Mouse (Mus musculus) CH12.LX (cell line): ENCODE results near the gene Rap1gap. TPM values are rescaled to one million over a fixed set of nuclear protein-coding genes. Genes with fewer than 3 reads are reported as not detected.

Source experiments
- DNase-seq: peaks from one replicate; pipeline ENCODE4 v3.0.0-alpha.2; 2013; ENCODE audit errors: extremely low read depth
- H3K27ac ChIP-seq: 2 replicates; pipeline ENCODE4 v1.5.1; 2012; ENCODE audit warnings: low read depth, mild to moderate bottlenecking, control low read depth, moderate library complexity; ENCODE audit not compliant: insufficient read depth
- H3K27me3 ChIP-seq: replicated peaks from 2 replicates; pipeline ENCODE3; 2012; ENCODE audit warnings: inconsistent platforms
- H3K36me3 ChIP-seq, 2 experiments: replicated peaks in 1 of 2; 2 replicates each; pipeline versions ENCODE3 to v1.6.1; 2012; ENCODE audit warnings: inconsistent platforms in 1 of 2, low read length in 1 of 2, mild to moderate bottlenecking in 1 of 2, mixed read lengths in 1 of 2, moderate library complexity in 1 of 2; ENCODE audit not compliant: control insufficient read depth in 1 of 2, insufficient read depth in 1 of 2
- H3K4me1 ChIP-seq, 2 experiments: 2 replicates each; pipeline ENCODE4 v1.6.1; 2012; ENCODE audit warnings: inconsistent platforms in 1 of 2, moderate library complexity in 1 of 2; ENCODE audit not compliant: insufficient read depth in 2 of 2, control insufficient read depth in 1 of 2
- H3K4me2 ChIP-seq: 2 replicates; pipeline ENCODE4 v1.6.1; 2012; ENCODE audit warnings: low read depth, mild to moderate bottlenecking, control low read depth; ENCODE audit not compliant: poor library complexity, insufficient read depth, severe bottlenecking
- H3K4me3 ChIP-seq, 3 experiments: fragments of 150-350 bp in 1 of 3; sonication (generic) in 1 of 3; replicated peaks in 1 of 3; 2 replicates each; pipeline versions ENCODE3 to v1.5.1; 2011 to 2012; ENCODE audit warnings: low read depth in 2 of 3, low read length in 2 of 3, mild to moderate bottlenecking in 2 of 3, moderate library complexity in 2 of 3, control low read depth in 1 of 3, improper control_type of control experiment in 1 of 3, inconsistent platforms in 1 of 3, mixed read lengths in 1 of 3; ENCODE audit not compliant: poor library complexity in 1 of 3
- H3K79me2 ChIP-seq: replicated peaks from 2 replicates; pipeline ENCODE4 v1.6.1; 2012; ENCODE audit warnings: mild to moderate bottlenecking, moderate library complexity; ENCODE audit not compliant: control insufficient read depth, poor library complexity, insufficient read depth, severe bottlenecking; ENCODE audit errors: extremely low read depth
- H3K9ac ChIP-seq: 2 replicates; pipeline ENCODE4 v1.6.1; 2012; ENCODE audit warnings: low read depth, mild to moderate bottlenecking, control low read depth, moderate library complexity; ENCODE audit not compliant: insufficient read depth
- H3K9me3 ChIP-seq: replicated peaks from 2 replicates; pipeline ENCODE3; 2012; ENCODE audit warnings: low read length, inconsistent platforms, mixed read lengths
- CTCF ChIP-seq, 2 experiments: IDR thresholded peaks in 1 of 2; conservative IDR thresholded peaks in 1 of 2; 2 replicates each; pipeline ENCODE4 v1.5.1; 2011 to 2012; ENCODE audit warnings: low read depth in 2 of 2, low read length in 2 of 2, improper control_type of control experiment in 1 of 2, inconsistent platforms in 1 of 2, mild to moderate bottlenecking in 1 of 2, moderate library complexity in 1 of 2
- EP300 ChIP-seq: IDR thresholded peaks from 2 replicates; pipeline ENCODE4 v1.6.1; 2011; ENCODE audit warnings: low read length, improper control_type of control experiment
- HCFC1 ChIP-seq: IDR thresholded peaks from 2 replicates; pipeline ENCODE4 v1.6.1; 2012; ENCODE audit warnings: low read depth, mild to moderate bottlenecking, inconsistent platforms, low read length, improper control_type of control experiment
- MAFK ChIP-seq: IDR thresholded peaks from 2 replicates; pipeline ENCODE4 v1.6.1; 2011; ENCODE audit warnings: low read length, improper control_type of control experiment; ENCODE audit not compliant: insufficient replicate concordance
- MXI1 ChIP-seq: IDR thresholded peaks from 2 replicates; pipeline ENCODE4 v1.6.1; 2011; ENCODE audit warnings: mild to moderate bottlenecking, low read depth, low read length, improper control_type of control experiment
- SMC3 ChIP-seq: IDR thresholded peaks from 2 replicates; pipeline ENCODE4 v1.6.1; 2011; ENCODE audit warnings: low read depth, low read length, improper control_type of control experiment
- TCF12 ChIP-seq: IDR thresholded peaks from 2 replicates; pipeline ENCODE4 v1.6.1; 2014; ENCODE audit warnings: low read depth, mild to moderate bottlenecking, inconsistent platforms, low read length, improper control_type of control experiment
- ZKSCAN1 ChIP-seq: IDR thresholded peaks from 2 replicates; pipeline ENCODE4 v1.6.1; 2012; ENCODE audit warnings: low read depth, inconsistent platforms, low read length, improper control_type of control experiment, borderline replicate concordance
- ZMIZ1 ChIP-seq: IDR thresholded peaks from 2 replicates; pipeline ENCODE4 v1.6.1; 2012; ENCODE audit warnings: low read depth, mild to moderate bottlenecking, inconsistent platforms, low read length, improper control_type of control experiment
- dilution Hi-C: fragments of 300-500 bp; cut with MboI; formaldehyde crosslinking; loops from 2 replicates; pipeline ENCODE4 v1.14.3; 2020; ENCODE audit warnings: low sequenced_read_pairs; ENCODE audit not compliant: extremely low pct_unique_long_range_greater_than_20kb, extremely low pct_ligation_motif_present
- in situ Hi-C: fragments of 300-500 bp; cut with MboI; formaldehyde crosslinking; loops from 3 replicates; pipeline ENCODE4 v1.14.3; 2019; ENCODE audit warnings: low sequenced_read_pairs, low pct_ligation_motif_present, low pct_unique_long_range_greater_than_20kb, mixed read lengths
- polyA plus RNA-seq: library from polyadenylated mRNA; unstranded; fragments of >175 nt; gene quantifications from 2 replicates; pipeline ENCODE4 v1.2.1, GENCODE M21; 2012; ENCODE audit warnings: low read depth; ENCODE audit not compliant: insufficient read length
- total RNA-seq, 2 experiments: library from RNA; depleted of rRNA; stranded (reverse); fragments of 300-350 nt in 1 of 2; fragments of >200 nt in 1 of 2; gene quantifications; 2 replicates each; pipeline ENCODE4 v1.2.3; 2012 to 2014

Rap1gap gene
- total and polyA plus RNA-seq, 3 experiments = 3.0 to 11.1 (median 5.8) TPM

DNA sequence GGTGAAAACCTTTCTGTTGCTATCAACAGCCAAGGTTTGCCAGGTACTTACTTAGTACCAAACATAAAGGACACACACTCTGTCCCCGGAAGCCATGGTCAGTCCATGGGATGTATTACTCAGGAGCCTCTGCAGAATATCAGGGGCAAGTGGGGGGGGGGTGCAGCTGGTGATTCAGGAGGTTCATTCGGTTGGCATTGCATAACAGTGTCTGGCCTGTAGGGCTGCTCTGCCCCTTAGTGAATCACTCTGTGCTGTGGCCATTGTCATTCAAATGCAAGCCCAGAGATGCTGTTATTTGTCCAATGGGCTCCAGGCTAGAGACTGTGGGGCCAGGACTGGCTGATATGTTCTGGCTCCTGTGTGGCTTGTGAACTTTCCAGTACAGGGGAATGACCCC, 40.0 kb downstream of the Rap1gap start:
- H3K36me3 ChIP-seq = no peaks in the 10 kb centered on the region
- in situ Hi-C loops (no loop called here), dilution Hi-C loops (no loop called here)
- H3K4me2 ChIP-seq = no peak overlapping the region
- TF ChIP-seq HCFC1 (no peak), ZMIZ1 (no peak)
- no peak overlapping the region for H3K27ac ChIP-seq
- no peak overlapping the region for H3K4me3 ChIP-seq
- H3K79me2 ChIP-seq = no peaks in the 10 kb centered on the region
- H3K9me3 ChIP-seq = no peaks in the 10 kb centered on the region
- H3K27me3 ChIP-seq = peaks cover 92% of the 10 kb centered on the region
- no peak for DNase-seq
- H3K9ac ChIP-seq = no peak overlapping the region
- peaks cover 5% of the 10 kb centered on the region in 2 experiments; a peak in 3 of 4 replicates for H3K4me1 ChIP-seq

DNA sequence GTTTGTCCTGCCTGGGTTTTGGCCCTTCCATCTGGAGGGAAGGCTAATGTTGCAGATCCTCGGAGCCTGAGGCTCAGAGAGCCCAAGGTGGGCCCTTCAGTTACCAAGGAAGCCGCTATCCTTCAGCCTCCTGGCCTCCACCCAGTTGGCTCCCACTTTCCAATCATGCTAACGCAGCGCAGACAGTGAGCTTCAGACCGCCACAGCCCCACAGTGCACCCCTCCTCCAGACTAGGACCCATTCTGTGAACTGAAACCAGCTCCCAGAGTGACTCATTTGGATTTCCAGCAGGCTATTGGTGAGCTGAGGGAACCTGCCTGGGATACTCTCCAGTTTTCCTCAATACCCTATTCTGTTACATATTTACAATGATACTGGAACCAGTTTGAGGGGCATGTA, 40.9 kb downstream of the Rap1gap start:
- peaks cover 5% of the 10 kb centered on the region in 2 experiments; a peak in 3 of 4 replicates for H3K4me1 ChIP-seq
- no peaks in the 10 kb centered on the region for H3K36me3 ChIP-seq
- H3K4me3 ChIP-seq = no peak overlapping the region
- peaks cover 91% of the 10 kb centered on the region for H3K27me3 ChIP-seq
- H3K4me2 ChIP-seq = no peak overlapping the region
- DNase-seq = no peak
- H3K27ac ChIP-seq = no peak overlapping the region
- no peaks in the 10 kb centered on the region for H3K79me2 ChIP-seq
- no peak for TF ChIP-seq MXI1
- no peak for TF ChIP-seq SMC3
- no peak for TF ChIP-seq MAFK
- TF ChIP-seq EP300 = no peak
- in situ Hi-C loops (no loop called here), dilution Hi-C loops (no loop called here)
- no peaks in the 10 kb centered on the region for H3K9me3 ChIP-seq
- no peak overlapping the region for H3K9ac ChIP-seq

DNA sequence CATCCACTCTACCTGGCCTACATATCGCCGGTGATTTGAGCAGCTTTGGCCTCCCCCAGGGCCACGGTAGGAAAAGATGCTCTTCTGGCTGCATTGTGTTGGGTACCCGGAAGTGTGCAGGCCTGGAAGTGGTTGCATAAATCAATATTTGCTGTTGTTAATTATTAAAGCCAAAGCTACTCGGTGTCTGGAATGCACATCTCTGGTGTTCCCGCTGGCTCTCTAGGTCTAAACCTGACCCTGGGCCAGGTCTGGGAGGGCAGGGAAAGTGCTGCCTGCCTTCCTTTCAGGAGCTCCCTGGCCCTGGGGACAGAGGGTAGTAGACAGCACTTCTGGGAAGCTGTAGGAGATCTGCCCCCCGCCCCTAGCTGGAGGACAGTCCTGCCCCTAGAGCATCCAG, 42.0 kb downstream of the Rap1gap start:
- no peak for TF ChIP-seq ZKSCAN1
- TF ChIP-seq CTCF (conservative IDR thresholded peaks at IDR 0.05 in 1 of 2, IDR thresholded peaks at IDR 0.05 in 1 of 2; ENCODE audit: low read depth in 2 of 2, low read length in 2 of 2) = no peak
- TF ChIP-seq MAFK = no peak
- no peak for TF ChIP-seq TCF12
- no peaks in the 10 kb centered on the region for H3K9me3 ChIP-seq
- dilution Hi-C loops = no loop called here
- no peak overlapping the region for H3K9ac ChIP-seq
- H3K79me2 ChIP-seq = no peaks in the 10 kb centered on the region
- no peak overlapping the region for H3K4me3 ChIP-seq
- in situ Hi-C loops = no loop called here
- peaks cover 89% of the 10 kb centered on the region for H3K27me3 ChIP-seq
- H3K27ac ChIP-seq = no peak overlapping the region
- no peak for DNase-seq
- no peaks in the 10 kb centered on the region for H3K36me3 ChIP-seq
- H3K4me2 ChIP-seq = no peak overlapping the region
- H3K4me1 ChIP-seq = peaks cover 5% of the 10 kb centered on the region in 2 experiments; a peak in 3 of 4 replicates
